Mouse (Mus musculus) midbrain, embryonic 14.5 days (tissue): ENCODE data around the gene Bola3. TPM values are rescaled to one million over a fixed set of nuclear protein-coding genes. Genes with fewer than 3 reads are reported as not detected.

ENCODE experiments used
- ATAC-seq: fragments of 200-750 bp; cut with Nextera tagmentation; 2 replicates; pipeline ENCODE4 v1.8.0; 2017; ENCODE audit warnings: moderate number of reproducible peaks, moderate library complexity; ENCODE audit not compliant: low FRiP score, low TSS enrichment
- DNase-seq: peaks from one replicate; pipeline ENCODE4 v3.0.0-alpha.2; 2015
- H3K27ac ChIP-seq: fragments of 300-500 bp; sonication (generic); replicated peaks from 2 replicates; pipeline ENCODE4 v1.5.1; 2014; ENCODE audit warnings: mild to moderate bottlenecking, low read depth, low read length, moderate library complexity
- H3K27me3 ChIP-seq: fragments of 300-500 bp; sonication (generic); 2 replicates; pipeline ENCODE4 v1.6.1; 2014; ENCODE audit warnings: low read length, control low read depth, mixed read lengths; ENCODE audit not compliant: control insufficient read depth, insufficient read depth
- H3K36me3 ChIP-seq: fragments of 300-500 bp; sonication (generic); 2 replicates; pipeline ENCODE4 v1.6.1; 2014; ENCODE audit warnings: low read length, control low read depth; ENCODE audit not compliant: control insufficient read depth, insufficient read depth
- H3K4me1 ChIP-seq: fragments of 300-500 bp; sonication (generic); 2 replicates; pipeline ENCODE4 v1.6.1; 2014; ENCODE audit warnings: mild to moderate bottlenecking, antibody characterized with exemption, low read length, control low read depth; ENCODE audit not compliant: control insufficient read depth, insufficient read depth
- H3K4me2 ChIP-seq: fragments of 300-500 bp; sonication (generic); 2 replicates; pipeline ENCODE4 v1.6.1; 2014; ENCODE audit warnings: mild to moderate bottlenecking, low read length, moderate library complexity
- H3K4me3 ChIP-seq: fragments of 300-500 bp; sonication (generic); replicated peaks from 2 replicates; pipeline ENCODE4 v1.5.1; 2014; ENCODE audit warnings: low read depth, low read length
- H3K9ac ChIP-seq: fragments of 300-500 bp; sonication (generic); replicated peaks from 2 replicates; pipeline ENCODE4 v1.6.1; 2014; ENCODE audit warnings: mild to moderate bottlenecking, low read length, moderate library complexity
- H3K9me3 ChIP-seq: fragments of 300-500 bp; sonication (generic); 2 replicates; pipeline ENCODE4 v1.6.1; 2016; ENCODE audit warnings: low read length, control low read depth, mixed read lengths; ENCODE audit not compliant: control insufficient read depth
- WGBS: fragments of 180-500 bp; shearing (Covaris S2); extraction: QIAGEN DNeasy Blood & Tissue Kit; methylation state at CpG from one replicate; pipeline ENCODE4 v1.1.7; 2014; 5-methylcytosine and 5-hydroxymethylcytosine counted together
- microRNA-seq: library from miRNA; unstranded; fragments of <30 nt; microRNA quantifications from one replicate; pipeline ENCODE4, GENCODE M21; 2016
- polyA plus RNA-seq: library from polyadenylated mRNA; unstranded; fragments of >200 nt; fragmentation: Nextera tagmentation; extraction: Ambion mirVana; gene quantifications from 2 replicates; pipeline ENCODE4 v1.2.1, GENCODE M21; 2014

The Bola3 gene
- polyA plus RNA-seq, 1 experiment from 2014 or later, result 54.5 TPM

DNA sequence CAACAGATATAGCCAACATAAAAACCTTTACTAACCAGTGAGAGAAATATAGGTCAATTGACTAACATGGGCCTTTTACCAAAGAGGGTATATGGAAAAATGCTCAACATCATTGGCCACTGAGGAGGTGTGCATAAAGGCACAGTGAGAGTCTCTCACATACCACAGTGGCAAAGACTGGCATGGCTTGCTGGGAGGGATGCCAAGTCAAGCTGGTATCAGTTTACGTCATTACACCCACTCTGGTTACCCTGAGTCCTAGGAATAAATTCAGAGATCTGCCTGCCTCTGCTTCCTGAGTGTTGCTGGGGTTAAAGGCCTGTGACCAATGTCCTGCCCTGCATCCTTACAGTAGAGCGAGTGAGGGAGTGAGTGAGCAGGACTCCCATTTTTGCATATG lies 47.8 kb downstream of the Bola3 start:
- H3K36me3 ChIP-seq, result peaks cover 70% of the 10 kb centered on the region
- 97% methylated on average over 2 of the region's 2 CpGs for WGBS

GRCm38 (mm10) chr6:83397728-83398127 lies 48.8 kb downstream of the Bola3 start:
- Histone ChIP-seq H3K4me3 (no peak overlapping the region), H3K27me3 (no peaks in the 10 kb centered on the region), H3K9me3 (no peaks in the 10 kb centered on the region), H3K36me3 (peaks cover 74% of the 10 kb centered on the region), H3K4me2 (no peak overlapping the region), H3K27ac (no peak overlapping the region), H3K9ac (no peak overlapping the region), H3K4me1 (peaks cover 4% of the 10 kb centered on the region; the same call in 1 of the 2 replicates)
- ATAC-seq (no peak), DNase-seq (no peak)
- WGBS, result 93% methylated on average over 8 of the region's 8 CpGs

More for the DNA sequence above, 47.8 kb downstream of the Bola3 start:
- Histone ChIP-seq H3K9ac (no peak overlapping the region), H3K4me1 (peaks cover 4% of the 10 kb centered on the region; the same call in 1 of the 2 replicates), H3K4me3 (no peak overlapping the region), H3K27me3 (no peaks in the 10 kb centered on the region), H3K9me3 (no peaks in the 10 kb centered on the region), H3K27ac (no peak overlapping the region), H3K4me2 (no peak overlapping the region)
- ATAC-seq (no peak), DNase-seq (no peak)

DNA sequence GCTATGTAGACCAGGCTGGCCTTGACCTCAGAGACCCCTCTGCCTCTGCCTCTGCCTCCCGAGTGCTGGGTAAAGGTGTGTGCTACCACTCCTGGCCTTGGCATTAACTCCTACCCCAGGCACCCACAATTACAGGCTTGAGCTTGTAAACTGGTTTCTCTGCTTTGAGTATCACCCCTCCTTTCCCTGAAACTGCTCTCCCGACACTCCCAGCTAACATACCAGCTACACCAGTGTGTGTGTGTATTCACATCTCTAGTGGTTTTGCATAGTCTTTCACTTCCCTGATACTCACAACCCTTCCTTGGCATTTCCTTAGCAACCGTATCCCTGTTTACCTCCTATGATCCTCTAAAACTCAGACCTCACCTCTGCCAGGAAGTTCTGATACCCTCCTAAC lies 50.8 kb downstream of the Bola3 start:
- H3K4me2 ChIP-seq, result no peak overlapping the region
- no peak overlapping the region for H3K27ac ChIP-seq
- H3K36me3 ChIP-seq, result peaks cover 78% of the 10 kb centered on the region
- ATAC-seq (no peak), DNase-seq (no peak)
- H3K27me3 ChIP-seq, result no peaks in the 10 kb centered on the region
- H3K4me1 ChIP-seq, result peaks cover 4% of the 10 kb centered on the region; the same call in 1 of the 2 replicates
- no peak overlapping the region for H3K9ac ChIP-seq
- no peaks in the 10 kb centered on the region for H3K9me3 ChIP-seq
- WGBS, result 90% methylated on average over 3 of the region's 3 CpGs
- H3K4me3 ChIP-seq, result no peak overlapping the region

DNA sequence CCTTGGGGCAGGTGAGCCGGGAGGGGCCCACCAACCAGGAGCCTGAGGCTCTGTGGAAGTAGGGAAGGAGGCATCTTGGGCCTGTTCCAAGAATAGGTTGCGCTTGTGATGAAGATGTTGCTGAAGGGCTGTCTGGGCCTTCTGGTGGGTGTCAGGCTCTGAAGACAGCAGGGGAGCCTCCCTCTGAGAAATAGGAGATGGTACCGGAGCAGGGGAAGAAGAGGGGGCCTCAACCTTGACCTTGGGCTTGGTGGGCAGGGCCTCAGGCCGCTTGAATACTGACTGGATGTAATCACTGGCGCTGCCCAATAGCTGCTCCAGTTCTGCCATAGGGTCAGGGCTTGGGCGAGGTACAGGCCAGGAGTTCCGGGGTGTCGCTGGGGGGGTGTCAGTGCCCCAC lies 54.5 kb downstream of the Bola3 start:
- DNase-seq (no peak), ATAC-seq (no peak)
- H3K4me3 ChIP-seq, result no peak overlapping the region
- no peak overlapping the region for H3K9ac ChIP-seq
- 97% methylated on average over 8 of the region's 8 CpGs for WGBS
- no peak overlapping the region for H3K4me2 ChIP-seq
- H3K9me3 ChIP-seq, result no peaks in the 10 kb centered on the region
- H3K36me3 ChIP-seq, result peaks cover 58% of the 10 kb centered on the region
- no peak overlapping the region for H3K27ac ChIP-seq
- peaks cover 8% of the 10 kb centered on the region; the same call in 1 of the 2 replicates for H3K4me1 ChIP-seq
- H3K27me3 ChIP-seq, result no peaks in the 10 kb centered on the region

DNA sequence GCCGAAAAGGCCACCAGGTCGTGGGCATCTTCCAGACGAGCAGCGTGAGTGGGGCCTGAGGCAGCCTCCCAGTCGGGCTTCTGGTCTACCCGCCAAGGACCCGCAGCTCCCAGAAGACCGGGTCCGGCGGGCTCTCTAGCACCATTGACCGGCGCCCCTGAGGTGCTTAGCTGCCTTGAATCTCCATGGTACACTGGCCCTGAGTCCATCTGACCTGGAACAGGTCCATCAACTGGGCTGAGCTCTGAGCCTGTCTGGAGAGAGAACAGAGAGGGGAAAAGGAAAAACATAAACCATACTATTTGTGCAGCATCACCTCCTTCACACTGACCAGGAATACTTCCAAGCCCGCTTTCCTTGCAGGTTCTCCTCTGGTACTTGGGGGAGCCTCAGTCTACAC lies 55.6 kb downstream of the Bola3 start:
- Histone ChIP-seq H3K4me3 (no peak overlapping the region), H3K4me2 (no peak overlapping the region), H3K9me3 (no peaks in the 10 kb centered on the region), H3K9ac (no peak overlapping the region), H3K36me3 (peaks cover 50% of the 10 kb centered on the region), H3K27ac (no peak overlapping the region), H3K27me3 (no peaks in the 10 kb centered on the region), H3K4me1 (peaks cover 7% of the 10 kb centered on the region; the same call in 1 of the 2 replicates)
- ATAC-seq (no peak), DNase-seq (no peak)
- 95% methylated on average over 13 of the region's 13 CpGs for WGBS

DNA sequence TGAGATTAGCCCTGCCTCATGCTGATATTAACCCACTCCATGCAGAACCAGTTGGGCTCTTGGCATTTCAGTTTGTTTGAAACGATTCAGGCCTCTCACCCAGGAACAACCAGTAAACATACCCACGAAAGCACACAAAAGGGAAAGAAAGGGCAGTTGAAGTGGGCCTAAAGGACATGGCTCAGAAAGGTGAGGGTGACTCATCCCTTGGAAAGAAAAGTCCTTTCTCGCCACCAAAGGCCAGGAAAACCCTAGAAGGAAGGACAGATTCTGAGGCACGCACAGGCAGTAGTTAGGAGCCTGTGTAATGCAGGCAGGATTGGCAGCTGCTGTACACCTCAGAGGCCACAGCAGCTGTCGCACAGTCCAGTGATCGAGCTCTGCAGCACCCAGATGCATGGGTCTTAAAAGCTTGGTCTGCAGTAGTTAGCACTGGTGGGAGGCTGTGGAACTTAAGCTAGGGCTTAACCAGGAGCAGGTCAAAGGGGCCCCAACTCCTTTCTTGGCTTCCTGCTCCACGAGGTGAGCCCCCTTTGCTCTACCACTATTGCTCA lies 56.6 kb downstream of the Bola3 start:
- H3K9ac ChIP-seq, result no peak overlapping the region
- H3K4me1 ChIP-seq, result peaks cover 6% of the 10 kb centered on the region
- no peak overlapping the region for H3K4me2 ChIP-seq
- peaks cover 50% of the 10 kb centered on the region for H3K36me3 ChIP-seq
- no peak overlapping the region for H3K27ac ChIP-seq
- DNase-seq, result no peak
- H3K4me3 ChIP-seq, result no peak overlapping the region
- no peaks in the 10 kb centered on the region for H3K9me3 ChIP-seq
- WGBS, result 87% methylated on average over 7 of the region's 7 CpGs
- no peaks in the 10 kb centered on the region for H3K27me3 ChIP-seq
- ATAC-seq, result no peak

GRCm38 (mm10) chr6:83408510-83408909 lies 59.6 kb downstream of the Bola3 start:
- no peaks in the 10 kb centered on the region for H3K27me3 ChIP-seq
- peaks cover 26% of the 10 kb centered on the region for H3K36me3 ChIP-seq
- H3K9ac ChIP-seq, result no peak overlapping the region
- H3K4me2 ChIP-seq, result no peak overlapping the region
- H3K4me1 ChIP-seq, result peaks cover 35% of the 10 kb centered on the region
- no peak overlapping the region for H3K27ac ChIP-seq
- ATAC-seq (no peak), DNase-seq (no peak)
- H3K9me3 ChIP-seq, result no peaks in the 10 kb centered on the region
- H3K4me3 ChIP-seq, result no peak overlapping the region
- whole genome bisulfite sequencing, result 94% methylated on average over 9 of the region's 9 CpGs

Small RNAs within 50 kb of the gene (microRNA-seq; reads per million reads assigned to microRNA genes)
- not detected for gene Mir6374

Other genes starting within 250 kb of the Bola3 start
- gene Ccdc142, start 247.5 kb upstream of the Bola3 start, polyA plus RNA-seq, result 4.2 and 6.2 TPM in 2 replicates
- 4.3 and 4.8 TPM in 2 replicates for gene Gm42688, start 247.5 kb upstream of the Bola3 start, polyA plus RNA-seq
- 120 and 139 TPM in 2 replicates for gene Mrpl53, start 240.1 kb upstream of the Bola3 start, polyA plus RNA-seq
- 22.4 and 22.6 TPM in 2 replicates for gene Mogs, start 233.7 kb upstream of the Bola3 start, polyA plus RNA-seq
- 155 and 157 TPM in 2 replicates for gene Wbp1, start 227.6 kb upstream of the Bola3 start, polyA plus RNA-seq
- 13.1 and 14.2 TPM in 2 replicates for gene Ino80b, start 223.7 kb upstream of the Bola3 start, polyA plus RNA-seq
- 5.0 and 8.8 TPM in 2 replicates for gene Rtkn, start 213.7 kb upstream of the Bola3 start, polyA plus RNA-seq
- 19.4 and 30.3 TPM in 2 replicates for gene Wdr54, start 192.8 kb upstream of the Bola3 start, polyA plus RNA-seq
- gene 1700003E16Rik, start 192.7 kb upstream of the Bola3 start, polyA plus RNA-seq, result 5.9 and 7.1 TPM in 2 replicates
- gene Dctn1, start 183.2 kb upstream of the Bola3 start, polyA plus RNA-seq, result 134 and 135 TPM in 2 replicates
- gene Slc4a5, start 129.3 kb upstream of the Bola3 start, polyA plus RNA-seq, result 0.27 and 0.55 TPM in 2 replicates
- gene Mthfd2, start 23.2 kb upstream of the Bola3 start, polyA plus RNA-seq, result 27.0 and 31.3 TPM in 2 replicates
- gene Mob1a, start 23.1 kb upstream of the Bola3 start, polyA plus RNA-seq, result 14.7 and 32.5 TPM in 2 replicates
- 50.0 and 56.0 TPM in 2 replicates for gene Tet3, start 109.9 kb downstream of the Bola3 start, polyA plus RNA-seq
- 66.6 and 68.5 TPM in 2 replicates for gene Dguok, start 157.8 kb downstream of the Bola3 start, polyA plus RNA-seq
- 2.3 TPM in 1 of 2 replicates, not detected in the other for gene Actg2, start 187.1 kb downstream of the Bola3 start, polyA plus RNA-seq
- 63.6 and 64.4 TPM in 2 replicates for gene Stambp, start 223.6 kb downstream of the Bola3 start, polyA plus RNA-seq